Mouse (Mus musculus) lung, postnatal 0 days (tissue): Measurements from ENCODE around the gene Ntrk2. TPM values are rescaled to one million over a fixed set of nuclear protein-coding genes. Genes with fewer than 3 reads are reported as not detected.
"Not testable (repeated sequence)": the region's sequence is repeated elsewhere in the genome, so short reads cannot be mapped to it uniquely, and the experiment has no call there.

ENCODE experiments used
- ATAC-seq: fragments of 200-750 bp; cut with Nextera tagmentation; 2 replicates; pipeline ENCODE4 v1.8.0; 2017; ENCODE audit warnings: moderate library complexity
- DNase-seq: peaks from one replicate; pipeline ENCODE4 v3.0.0-alpha.2; 2016; ENCODE audit warnings: low spot score
- H3K27ac ChIP-seq: fragments of 300-500 bp; sonication (generic); 2 replicates; pipeline ENCODE4 v1.5.1; 2014; ENCODE audit warnings: antibody characterized with exemption, mild to moderate bottlenecking, low read length, mixed read lengths
- H3K27me3 ChIP-seq: fragments of 300-500 bp; sonication (generic); replicated peaks from 2 replicates; pipeline ENCODE4 v1.6.1; 2014; ENCODE audit warnings: low read length, mixed read lengths; ENCODE audit not compliant: insufficient read depth
- H3K36me3 ChIP-seq: fragments of 300-500 bp; sonication (generic); 2 replicates; pipeline ENCODE4 v1.6.1; 2014; ENCODE audit warnings: low read length, mixed read lengths; ENCODE audit not compliant: insufficient read depth
- H3K4me1 ChIP-seq: fragments of 300-500 bp; sonication (generic); 2 replicates; pipeline ENCODE4 v1.6.1; 2014; ENCODE audit warnings: antibody characterized with exemption, low read depth, low read length, mixed read lengths; ENCODE audit not compliant: insufficient read depth
- H3K4me2 ChIP-seq: fragments of 300-500 bp; sonication (generic); replicated peaks from 2 replicates; pipeline ENCODE4 v1.6.1; 2014; ENCODE audit warnings: low read depth, mild to moderate bottlenecking, low read length, moderate library complexity, mixed read lengths
- H3K4me3 ChIP-seq: fragments of 300-500 bp; sonication (generic); 2 replicates; pipeline ENCODE4 v1.5.1; 2014; ENCODE audit warnings: low read depth, low read length
- H3K9ac ChIP-seq: fragments of 300-500 bp; sonication (generic); replicated peaks from 2 replicates; pipeline ENCODE4 v1.6.1; 2014; ENCODE audit warnings: low read depth, mild to moderate bottlenecking
- H3K9me3 ChIP-seq: fragments of 300-500 bp; sonication (generic); 2 replicates; pipeline ENCODE4 v1.6.1; 2016; ENCODE audit warnings: low read length, mixed read lengths
- CTCF ChIP-seq: IDR thresholded peaks from 2 replicates; pipeline ENCODE4 v1.5.1; 2016; ENCODE audit warnings: antibody characterized with exemption, mild to moderate bottlenecking
- EP300 ChIP-seq: IDR thresholded peaks from 2 replicates; pipeline ENCODE4 v1.6.1; 2016; ENCODE audit warnings: antibody characterized with exemption, mild to moderate bottlenecking, control low read depth
- WGBS: fragments of 180-500 bp; shearing (Covaris S2); extraction: QIAGEN DNeasy Blood & Tissue Kit; methylation state at CpG from one replicate; pipeline ENCODE4 v1.1.7; 2014; 5-methylcytosine and 5-hydroxymethylcytosine counted together
- polyA plus RNA-seq: library from polyadenylated mRNA; unstranded; fragments of >200 nt; fragmentation: Nextera tagmentation; extraction: Ambion mirVana; gene quantifications from 2 replicates; pipeline ENCODE4 v1.2.1, GENCODE M21; 2015

Gene Ntrk2
- polyA plus RNA-seq, 1 experiment from 2014 or later = 2.9 TPM

DNA sequence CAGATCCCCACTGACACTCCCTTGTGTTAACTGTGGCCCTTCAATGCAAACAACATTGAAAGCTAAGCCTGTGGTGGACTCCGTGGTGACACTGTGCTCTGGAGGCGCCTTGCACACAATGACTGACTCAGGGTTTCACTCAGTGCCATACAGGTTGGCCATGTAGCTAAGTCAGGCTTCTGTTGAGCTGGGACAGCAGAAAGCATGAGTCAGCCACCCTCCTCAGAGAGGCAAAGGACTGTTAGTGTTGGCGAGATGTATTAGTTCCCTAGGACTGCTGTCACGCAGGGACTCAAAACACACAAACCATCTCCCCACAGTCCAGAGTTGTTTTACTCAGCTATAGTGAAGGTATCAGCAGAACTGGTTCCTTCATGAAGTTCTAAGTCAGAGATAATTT lies 245.8 kb downstream of the Ntrk2 start:
- no peaks in the 10 kb centered on the region for H3K4me1 ChIP-seq
- H3K9me3 ChIP-seq = no peaks in the 10 kb centered on the region
- no peaks in the 10 kb centered on the region for H3K27me3 ChIP-seq
- DNase-seq (no peak), ATAC-seq (no peak)
- no peak overlapping the region for H3K4me2 ChIP-seq
- no peak overlapping the region for H3K27ac ChIP-seq
- no peak for TF ChIP-seq EP300
- TF ChIP-seq CTCF = no peak
- no peak overlapping the region for H3K4me3 ChIP-seq
- H3K36me3 ChIP-seq = no peaks in the 10 kb centered on the region
- H3K9ac ChIP-seq = no peak overlapping the region
- 64% methylated on average over 4 of the region's 4 CpGs for WGBS

DNA sequence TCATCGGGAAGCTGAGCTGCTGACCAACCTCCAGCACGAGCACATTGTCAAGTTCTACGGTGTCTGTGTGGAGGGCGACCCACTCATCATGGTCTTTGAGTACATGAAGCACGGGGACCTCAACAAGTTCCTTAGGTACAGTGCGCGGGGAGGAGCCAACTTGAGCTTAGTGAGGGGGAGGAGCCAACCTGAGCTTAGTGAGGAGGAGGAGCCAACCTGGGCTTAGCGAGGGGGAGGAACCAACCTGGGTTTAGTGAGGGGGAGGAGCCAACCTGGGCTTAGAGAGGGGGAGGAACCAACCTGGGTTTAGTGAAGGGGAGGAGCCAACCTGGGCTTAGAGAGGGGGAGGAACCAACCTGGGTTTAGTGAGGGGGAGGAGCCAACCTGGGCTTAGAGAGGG lies 248.0 kb downstream of the Ntrk2 start:
- not testable (repeated sequence) for H3K4me1 ChIP-seq, H3K27ac ChIP-seq, H3K9ac ChIP-seq, H3K4me3 ChIP-seq, H3K4me2 ChIP-seq, ATAC-seq, H3K27me3 ChIP-seq, H3K9me3 ChIP-seq, H3K36me3 ChIP-seq, DNase-seq
- WGBS = 59% methylated on average over 8 of the region's 8 CpGs

DNA sequence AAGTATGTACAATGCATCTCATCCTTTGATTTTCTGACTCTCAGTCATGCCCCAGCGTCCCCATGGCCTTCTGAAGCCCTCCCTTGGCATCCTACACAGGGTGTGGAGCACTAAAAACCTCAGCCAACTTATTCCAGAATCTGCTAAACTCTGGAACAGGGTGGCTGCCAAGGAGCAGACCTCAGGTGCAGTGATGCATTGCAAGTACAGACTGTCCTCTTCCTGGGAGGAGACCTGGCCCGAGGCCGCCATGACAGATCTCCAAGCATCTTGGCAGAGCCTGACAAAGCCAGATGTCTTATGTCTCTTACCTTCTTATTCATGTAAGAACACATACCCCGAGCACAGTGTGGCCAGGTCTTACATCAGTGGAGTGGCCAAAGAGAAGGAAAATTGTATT lies 250.5 kb downstream of the Ntrk2 start:
- 72% methylated on average over 4 of the region's 4 CpGs for WGBS
- H3K9me3 ChIP-seq = no peaks in the 10 kb centered on the region

DNA sequence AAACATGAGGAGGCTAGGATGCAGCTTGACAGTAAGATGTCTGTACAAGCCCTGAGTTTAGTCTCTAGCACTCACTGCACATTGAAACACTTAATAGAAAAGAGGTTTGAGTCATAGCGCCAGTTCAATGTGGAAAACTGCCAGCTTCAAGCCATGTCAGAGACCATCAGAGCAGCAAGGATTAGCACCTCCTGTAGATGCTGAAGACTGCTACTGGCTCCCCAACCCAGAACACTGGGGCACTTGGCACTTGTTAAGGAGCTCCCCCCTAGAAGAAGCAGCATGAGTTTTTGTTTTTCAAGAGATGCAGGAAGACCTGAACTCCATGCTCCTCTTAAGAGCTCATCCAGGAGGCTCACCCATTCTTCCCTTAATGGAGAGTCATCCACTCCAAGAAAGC lies 251.5 kb downstream of the Ntrk2 start:
- no peak overlapping the region for H3K4me3 ChIP-seq
- H3K9ac ChIP-seq = no peak overlapping the region
- WGBS = 37% methylated on average over 1 of the region's 1 CpGs
- DNase-seq = no peak
- H3K27me3 ChIP-seq = no peaks in the 10 kb centered on the region
- no peak for ATAC-seq
- TF ChIP-seq CTCF (no peak), EP300 (no peak)
- H3K4me2 ChIP-seq = no peak overlapping the region
- no peak overlapping the region for H3K27ac ChIP-seq
- no peaks in the 10 kb centered on the region for H3K36me3 ChIP-seq
- no peaks in the 10 kb centered on the region for H3K4me1 ChIP-seq
- H3K9me3 ChIP-seq = no peaks in the 10 kb centered on the region

More for the DNA sequence above, 250.5 kb downstream of the Ntrk2 start:
- H3K27ac ChIP-seq = no peak overlapping the region
- no peaks in the 10 kb centered on the region for H3K4me1 ChIP-seq
- H3K36me3 ChIP-seq = no peaks in the 10 kb centered on the region
- H3K4me2 ChIP-seq = no peak overlapping the region
- DNase-seq = no peak
- ATAC-seq = no peak
- no peak overlapping the region for H3K9ac ChIP-seq
- no peaks in the 10 kb centered on the region for H3K27me3 ChIP-seq
- no peak overlapping the region for H3K4me3 ChIP-seq
- TF ChIP-seq EP300 (no peak), CTCF (no peak)

DNA sequence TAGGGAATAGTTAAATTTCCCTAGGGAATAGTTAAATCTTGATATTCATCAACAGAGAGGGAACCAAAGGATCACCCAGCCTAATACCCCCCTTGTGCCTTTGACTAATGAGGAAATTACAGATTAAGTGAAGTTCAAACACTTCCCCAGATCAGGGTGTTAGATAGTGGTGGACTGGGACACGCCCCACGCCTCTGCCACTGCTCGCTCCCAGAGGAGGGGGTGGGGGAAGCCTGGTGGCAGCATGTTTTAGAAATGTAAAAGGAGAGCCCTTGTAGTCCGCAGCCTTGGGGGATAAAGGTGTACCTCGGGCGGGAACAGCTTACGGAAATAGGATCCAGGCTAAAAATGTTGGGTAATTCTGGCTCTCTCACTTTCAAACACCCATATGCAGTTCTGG lies 252.7 kb downstream of the Ntrk2 start:
- 17% methylated on average over 7 of the region's 7 CpGs for WGBS
- H3K9me3 ChIP-seq = no peaks in the 10 kb centered on the region
- DNase-seq = peak; percentile 52
- H3K27ac ChIP-seq = no peak overlapping the region
- no peaks in the 10 kb centered on the region for H3K36me3 ChIP-seq
- TF ChIP-seq CTCF = no peak
- no peak for TF ChIP-seq EP300
- no peak overlapping the region for H3K4me2 ChIP-seq
- H3K9ac ChIP-seq = no peak overlapping the region
- ATAC-seq = peak; percentile 62
- H3K27me3 ChIP-seq = no peaks in the 10 kb centered on the region
- H3K4me1 ChIP-seq = no peaks in the 10 kb centered on the region
- no peak overlapping the region for H3K4me3 ChIP-seq

DNA sequence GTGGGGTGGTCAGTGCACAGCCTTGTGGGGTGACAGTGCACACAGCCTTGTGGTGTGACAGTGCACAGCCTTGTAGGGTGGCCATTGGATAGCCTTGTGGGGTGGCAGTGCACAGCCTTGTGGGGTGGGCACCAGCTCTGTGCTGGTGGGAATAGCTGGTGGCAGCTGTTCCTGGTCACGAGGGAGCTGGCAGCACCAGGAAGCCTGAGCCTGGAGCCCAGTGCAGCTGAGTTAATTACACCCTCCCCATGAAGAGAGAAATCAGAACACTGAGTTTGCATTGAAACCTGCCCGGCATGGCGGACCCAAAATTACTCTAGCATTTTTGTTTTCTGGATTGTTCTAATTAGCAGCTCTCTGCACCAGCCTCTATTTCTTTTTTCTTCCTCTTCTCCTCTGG lies 259.3 kb downstream of the Ntrk2 start:
- TF ChIP-seq EP300 (no peak), CTCF (no peak)
- no peaks in the 10 kb centered on the region for H3K27me3 ChIP-seq
- H3K4me3 ChIP-seq = no peak overlapping the region
- DNase-seq = no peak
- H3K4me2 ChIP-seq = no peak overlapping the region
- no peaks in the 10 kb centered on the region for H3K36me3 ChIP-seq
- no peak overlapping the region for H3K9ac ChIP-seq
- H3K9me3 ChIP-seq = no peaks in the 10 kb centered on the region
- WGBS = 87% methylated on average over 3 of the region's 3 CpGs
- no peak overlapping the region for H3K27ac ChIP-seq
- H3K4me1 ChIP-seq = no peaks in the 10 kb centered on the region
- ATAC-seq = no peak

DNA sequence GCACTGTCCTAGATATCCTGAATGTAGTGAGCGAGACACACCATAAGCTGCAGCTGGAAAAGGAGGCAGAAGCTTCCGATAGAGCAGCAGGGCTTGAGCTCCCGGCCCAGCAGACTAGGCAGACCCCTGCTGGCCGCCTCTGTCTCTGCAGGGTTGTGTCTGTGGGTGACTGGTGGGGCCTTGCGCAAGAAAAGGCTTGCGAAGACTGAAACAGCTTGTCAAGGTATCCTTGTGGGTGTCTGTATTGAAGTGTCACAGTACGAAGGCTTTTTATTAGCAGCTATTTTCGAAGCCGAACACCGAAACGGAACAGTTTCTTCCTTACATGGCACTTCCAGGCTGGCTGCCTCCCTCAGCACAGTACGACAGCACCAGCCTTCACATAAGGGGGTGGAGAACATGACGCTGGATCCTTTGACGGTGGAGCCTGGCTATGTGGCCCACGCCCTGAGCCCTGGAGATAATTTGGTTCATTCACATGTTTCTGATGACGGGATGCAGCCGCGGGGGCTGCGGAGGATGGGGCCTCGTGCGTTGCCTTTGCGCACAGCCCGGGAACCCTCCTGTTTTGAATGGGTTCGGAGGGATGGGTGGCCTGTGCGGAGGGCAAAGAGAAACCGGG lies 267.4 kb downstream of the Ntrk2 start:
- Histone ChIP-seq H3K36me3 (no peaks in the 10 kb centered on the region), H3K9me3 (no peaks in the 10 kb centered on the region), H3K27me3 (peaks cover 6% of the 10 kb centered on the region; the same call in 1 of the 2 replicates), H3K27ac (no peak overlapping the region), H3K4me1 (no peaks in the 10 kb centered on the region; the same call in 1 of the 2 replicates), H3K9ac (no peak overlapping the region), H3K4me2 (peak overlapping the region; percentile 23; the same call in 1 of the 2 replicates), H3K4me3 (no peak overlapping the region)
- ATAC-seq (peak; percentile 85), DNase-seq (peak; percentile 84)
- TF ChIP-seq EP300 (no peak), CTCF (peak; percentile 97)
- WGBS = 25% methylated on average over 26 of the region's 26 CpGs
